Mouse (Mus musculus) right cerebral cortex, postnatal 14 days (tissue): ENCODE results near the gene Atrn.

Source experiments
- DNase-seq: peaks from one replicate; pipeline ENCODE4 v3.0.0; 2022

Atrn gene

DNA sequence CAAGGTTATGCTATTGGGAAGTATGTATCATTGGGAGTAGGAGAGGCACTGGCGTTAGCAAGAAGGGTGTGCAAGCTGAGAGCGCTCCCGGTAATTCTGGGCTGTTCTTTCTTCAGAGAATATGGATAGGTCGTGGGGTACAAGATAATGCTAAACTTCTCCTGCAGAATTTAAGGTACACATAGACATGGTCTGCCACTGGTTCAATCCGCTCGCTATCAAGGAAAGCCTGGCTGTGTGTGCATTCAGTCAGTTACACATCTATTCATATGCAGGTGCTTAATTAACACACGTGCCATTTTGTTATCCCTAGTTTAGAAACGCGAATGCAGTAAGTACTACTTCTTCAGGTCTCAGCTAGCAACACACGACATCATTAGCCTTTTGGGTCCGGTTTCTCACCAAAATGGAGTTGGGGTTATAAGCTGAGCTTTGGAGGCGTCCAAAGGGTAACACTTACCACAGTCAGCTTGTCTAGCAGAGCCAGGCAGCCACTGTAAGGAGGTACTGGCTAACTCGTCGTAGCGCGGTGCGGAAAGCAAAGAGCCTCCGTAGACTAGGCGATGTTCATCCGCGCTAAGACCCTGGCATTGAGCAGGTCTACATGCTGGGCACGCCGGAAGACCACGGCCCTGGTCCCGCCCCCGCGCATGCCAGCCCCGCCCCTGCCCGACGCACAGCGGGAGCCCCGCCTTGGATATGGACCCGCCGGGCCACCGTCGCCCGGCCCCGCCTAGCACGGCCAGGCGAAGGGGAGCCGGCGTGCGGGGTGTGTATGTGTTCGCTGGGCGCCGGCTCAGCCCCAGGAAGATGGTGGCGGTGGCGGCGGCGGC lies at the start of gene Atrn, which contains the start of gene 4930402H24Rik:
TSS of gene Atrn (plus strand) at position 745 of the 833 bp plus-strand sequence.
TSS of gene 4930402H24Rik (minus strand) at position 656 of the 833 bp plus-strand sequence.
- peak; percentile 91 for DNase-seq

DNA sequence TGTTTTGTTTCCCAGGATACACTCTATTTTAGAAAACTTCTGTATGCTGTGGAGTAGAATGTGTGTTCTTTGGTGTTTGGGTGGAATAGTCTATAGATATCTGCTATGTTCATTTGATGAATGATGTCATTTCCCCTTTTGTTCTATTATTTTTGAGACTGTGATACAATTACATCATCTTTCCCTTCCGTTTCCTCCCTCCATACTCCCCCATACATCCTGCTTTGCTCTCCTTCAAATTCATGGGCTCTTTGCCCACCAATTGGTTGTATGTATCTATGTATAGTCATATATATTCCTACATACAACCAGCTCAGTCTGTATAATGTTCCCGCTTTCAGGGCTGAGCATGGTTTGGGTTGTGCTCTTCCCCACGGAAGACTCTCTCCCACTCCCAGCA lies 44.2 kb upstream of the Atrn start:
- no peak for DNase-seq

DNA sequence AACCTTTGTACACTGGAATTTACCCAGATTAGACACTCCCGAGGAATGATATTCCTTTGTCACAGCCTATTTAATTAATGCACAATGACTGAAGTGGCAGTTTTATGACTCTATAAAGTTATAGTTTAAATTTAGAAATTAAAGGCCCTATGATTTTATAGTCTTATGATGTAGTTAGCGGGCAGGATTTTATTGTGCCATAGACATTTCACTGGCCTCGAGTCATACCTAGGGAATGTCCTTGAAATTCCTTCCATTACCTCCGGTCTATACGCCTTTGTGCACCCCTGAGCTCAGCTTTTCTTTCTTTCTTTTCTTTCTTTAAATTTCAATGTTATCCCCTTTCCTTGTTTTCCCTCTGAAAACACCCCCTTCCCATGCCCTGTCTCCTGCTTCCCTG lies 35.4 kb upstream of the Atrn start:
- DNase-seq, result no peak

DNA sequence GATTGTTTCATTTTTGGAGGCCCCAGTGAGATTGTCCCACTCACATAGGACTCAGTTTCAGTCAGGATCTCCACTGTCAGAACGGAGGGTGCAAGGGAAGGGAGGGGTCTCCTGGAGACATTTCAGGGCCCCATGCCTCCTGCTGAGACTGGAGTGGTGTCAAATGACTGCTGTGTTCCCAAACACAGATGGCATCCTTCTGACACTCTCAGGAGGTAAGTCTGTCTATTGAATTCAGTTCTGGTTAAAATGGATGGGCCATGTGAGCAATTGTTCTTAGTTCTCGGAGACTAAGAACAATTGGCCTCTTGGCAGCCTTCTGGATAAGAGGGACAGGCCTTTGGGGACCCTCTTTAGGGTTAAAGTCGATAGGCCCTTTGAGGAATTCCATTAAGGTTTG lies 28.9 kb upstream of the Atrn start:
- DNase-seq, result no peak

DNA sequence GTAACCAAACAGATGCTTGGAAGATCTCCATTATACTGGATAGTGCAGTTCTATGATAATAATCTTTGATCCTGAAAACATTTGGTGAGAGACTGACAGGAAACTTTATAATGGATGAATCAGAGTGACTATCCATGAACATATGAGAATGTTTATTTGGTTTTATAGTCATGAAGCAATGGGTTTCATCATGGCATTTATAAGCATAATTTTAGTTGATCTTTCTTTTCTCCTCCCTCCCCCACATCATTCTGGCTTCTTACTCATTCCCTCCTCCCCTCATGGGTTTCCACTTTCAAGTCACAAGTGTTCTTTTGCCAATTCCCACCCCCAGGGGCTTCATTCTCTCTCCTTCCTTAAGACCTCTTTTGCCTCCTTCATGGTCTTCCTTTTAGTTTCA lies 19.3 kb upstream of the Atrn start:
- DNase-seq, result no peak

DNA sequence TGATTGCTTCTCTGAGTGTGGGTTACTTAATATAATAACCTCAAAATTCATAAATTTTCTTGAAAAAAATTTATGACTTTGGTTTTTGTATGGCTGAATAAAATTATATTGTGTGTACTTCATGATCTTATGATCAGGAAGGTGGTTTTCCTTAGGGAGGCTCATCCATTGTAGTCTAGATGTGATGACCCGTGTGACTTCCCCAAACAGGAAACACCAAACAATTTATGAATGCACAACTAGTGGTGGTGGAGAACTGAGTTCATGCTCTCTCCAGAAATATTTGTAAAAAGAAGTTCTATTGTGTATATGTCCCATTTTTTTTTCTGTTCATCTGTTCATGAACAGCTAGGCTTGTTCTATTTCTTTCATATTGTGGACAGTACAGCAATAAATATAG lies 18.8 kb upstream of the Atrn start:
- DNase-seq, result no peak

DNA sequence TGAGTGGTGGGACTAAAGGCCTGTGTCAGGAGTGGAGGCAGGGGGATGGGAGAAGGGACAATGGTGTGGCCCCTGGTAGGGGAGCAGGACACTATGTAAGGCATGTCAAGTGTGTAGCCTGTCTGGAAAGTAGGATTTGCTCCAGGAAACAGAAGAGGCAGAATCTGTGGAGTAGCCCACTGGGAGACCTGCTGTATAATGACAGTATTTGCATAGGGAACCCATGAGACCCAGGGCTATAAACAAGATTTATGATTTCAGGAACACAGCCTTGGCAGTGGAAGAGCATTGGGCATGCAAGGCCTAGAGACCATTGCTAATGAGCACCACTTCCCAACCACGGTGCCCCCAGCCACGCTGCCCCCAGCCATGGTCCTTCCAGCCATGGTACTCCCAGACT lies 9.4 kb upstream of the Atrn start:
- DNase-seq, result no peak

DNA sequence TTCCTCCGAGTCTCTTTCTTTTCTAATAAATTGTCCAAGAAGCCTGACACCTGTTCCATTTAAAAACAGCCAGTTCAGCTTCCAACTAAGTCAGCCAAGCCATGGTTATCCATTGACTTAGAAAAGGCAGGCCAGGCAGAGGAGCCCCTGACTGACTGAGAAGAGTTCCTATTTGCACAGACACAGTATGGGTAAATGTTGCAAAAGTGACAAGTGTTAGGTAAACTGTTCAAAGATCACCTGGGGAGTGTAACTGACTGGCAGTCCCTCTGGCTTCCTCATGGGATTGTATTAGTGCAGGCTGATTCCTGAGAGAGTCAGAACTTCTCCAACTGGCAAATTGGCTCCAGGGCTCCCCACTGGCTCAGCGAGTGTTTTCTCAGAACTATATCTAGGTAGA lies 8.4 kb upstream of the Atrn start:
- no peak for DNase-seq

DNA sequence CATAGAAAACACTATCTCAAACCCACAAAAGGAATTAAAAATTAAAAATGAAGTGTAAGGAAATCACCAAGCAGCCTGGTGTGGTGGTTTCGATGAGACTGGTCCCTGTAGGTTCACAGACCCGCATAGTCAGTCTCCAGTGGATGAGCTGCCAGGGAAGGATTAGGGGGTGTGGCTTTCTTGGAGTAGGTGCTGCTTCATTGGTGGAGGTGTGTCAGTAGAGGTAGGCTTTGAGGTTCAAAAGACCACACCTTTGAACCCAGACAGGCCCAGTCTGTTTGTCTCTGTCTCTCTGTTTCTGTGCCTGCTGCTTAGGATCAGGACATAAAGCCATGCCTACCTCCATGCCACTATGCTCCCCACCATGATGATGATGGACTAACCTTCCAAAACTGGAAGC lies 7.5 kb upstream of the Atrn start:
- no peak for DNase-seq

DNA sequence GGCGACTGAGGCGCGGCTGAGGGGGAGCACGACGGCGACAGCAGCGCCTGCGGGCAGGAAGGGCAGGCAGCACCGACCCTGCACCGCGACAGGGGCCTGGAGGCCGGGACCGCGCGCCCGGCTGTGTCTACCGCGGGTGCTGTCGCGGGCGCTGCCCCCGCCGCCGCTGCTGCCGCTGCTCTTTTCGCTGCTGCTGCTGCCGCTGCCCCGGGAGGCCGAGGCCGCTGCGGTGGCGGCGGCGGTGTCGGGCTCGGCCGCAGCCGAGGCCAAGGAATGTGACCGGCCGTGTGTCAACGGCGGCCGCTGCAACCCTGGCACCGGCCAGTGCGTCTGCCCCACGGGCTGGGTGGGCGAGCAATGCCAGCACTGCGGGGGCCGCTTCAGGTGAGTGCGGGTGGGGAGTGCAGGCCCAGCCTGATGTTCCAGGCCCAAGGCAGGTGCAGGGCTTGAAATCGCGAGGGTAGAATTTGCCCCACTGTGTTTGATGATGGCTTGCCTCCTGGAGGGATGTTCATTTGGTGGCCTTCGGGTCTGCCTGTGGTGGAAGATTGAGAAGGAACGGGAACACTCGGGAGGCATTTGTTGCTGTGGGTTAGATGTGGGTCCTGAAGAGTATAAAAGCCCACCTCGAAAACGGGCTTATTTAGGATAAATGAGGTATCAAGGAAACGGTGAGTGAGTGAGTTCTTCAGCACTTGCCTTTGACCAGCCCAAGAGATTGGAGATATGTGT lies 455 bp downstream of the Atrn start:
- DNase-seq, result peak; percentile 22

DNA sequence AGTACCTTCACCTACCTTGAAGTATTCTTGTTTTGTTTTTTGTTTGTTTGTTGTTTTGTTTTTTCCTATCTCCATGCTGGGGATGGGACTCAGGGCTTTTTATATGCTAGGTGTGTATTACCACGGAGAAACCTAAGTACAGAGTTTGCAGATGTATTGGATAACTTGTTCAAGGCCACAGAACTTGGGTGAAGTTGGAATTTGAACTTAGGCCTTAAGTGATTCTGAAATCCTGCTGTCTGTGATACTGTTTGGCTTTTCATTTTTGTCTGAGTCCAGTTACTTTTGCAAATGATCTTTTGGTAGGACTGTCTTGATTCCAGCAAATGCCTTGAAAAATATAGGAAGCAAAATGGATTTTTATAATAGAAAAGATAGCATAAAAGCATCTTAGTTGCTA lies 5.4 kb downstream of the Atrn start:
- DNase-seq, result no peak

DNA sequence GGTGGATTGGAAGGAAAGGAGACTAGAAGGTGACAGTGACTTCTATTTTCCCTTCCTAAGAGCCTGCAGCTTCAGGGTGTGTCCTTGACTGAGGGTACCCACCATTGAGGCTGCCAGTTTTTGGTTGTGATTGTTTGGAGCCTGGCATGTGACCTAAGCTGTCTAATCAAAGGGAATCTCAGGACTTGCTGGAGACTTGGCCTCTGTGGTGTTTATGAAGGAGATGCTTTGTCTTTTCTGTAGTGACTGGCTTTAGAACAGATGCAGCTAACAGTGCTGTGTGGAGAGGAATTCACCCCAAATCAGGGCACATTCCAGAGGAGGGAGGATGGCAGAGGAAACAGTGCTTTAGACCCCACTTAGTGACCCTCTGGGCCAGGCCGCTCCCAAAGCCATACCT lies 8.6 kb downstream of the Atrn start:
- no peak for DNase-seq

DNA sequence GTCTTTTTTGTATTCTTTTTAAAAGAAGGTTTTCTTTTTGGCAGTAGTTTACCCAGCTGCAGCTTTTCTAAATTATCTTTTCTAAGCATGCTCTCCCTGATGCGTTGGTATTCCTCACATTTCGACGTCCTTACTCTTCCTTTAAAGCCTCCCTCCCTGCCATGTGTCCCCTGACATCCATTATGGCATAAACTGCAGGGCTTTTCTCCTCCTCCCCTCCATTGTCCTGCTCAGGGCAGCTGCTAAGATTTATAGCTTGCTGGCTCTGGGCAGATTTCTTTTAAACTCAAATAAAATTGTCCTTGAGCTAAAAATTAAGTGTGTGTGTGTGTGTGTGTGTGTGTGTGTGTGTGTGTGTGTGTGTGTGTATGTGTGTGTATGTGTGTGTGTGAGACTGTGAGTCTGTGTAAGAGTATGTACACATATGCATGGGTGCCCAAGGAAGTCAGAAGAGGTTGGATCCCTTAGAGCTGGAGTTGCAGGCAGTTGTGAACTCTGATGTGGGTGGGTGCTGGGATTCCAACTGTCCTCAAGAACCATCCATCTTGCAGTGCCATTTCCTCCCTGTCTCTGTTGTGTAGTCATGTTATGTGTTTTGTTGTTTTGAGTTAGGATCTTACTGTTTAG lies 10.3 kb downstream of the Atrn start:
- DNase-seq, result no peak

DNA sequence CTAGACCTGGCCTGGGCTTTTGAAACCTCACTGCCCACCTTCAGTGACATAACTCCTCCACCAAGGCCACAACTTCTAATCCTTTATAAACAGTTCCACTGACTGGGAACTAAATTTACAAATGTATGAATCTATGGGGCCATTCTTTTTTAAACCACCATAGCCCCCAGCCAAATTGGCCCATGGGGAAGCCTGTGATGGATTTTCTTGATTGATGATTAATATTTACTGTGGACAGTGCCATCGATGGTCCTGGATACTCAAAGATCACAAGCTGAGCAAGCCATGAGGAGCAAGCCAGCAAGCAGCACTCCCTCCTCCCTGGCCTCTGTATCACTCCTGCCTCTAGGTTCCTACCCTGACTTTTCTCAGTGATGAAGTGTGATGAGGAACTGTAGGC lies 11.4 kb downstream of the Atrn start:
- no peak for DNase-seq

DNA sequence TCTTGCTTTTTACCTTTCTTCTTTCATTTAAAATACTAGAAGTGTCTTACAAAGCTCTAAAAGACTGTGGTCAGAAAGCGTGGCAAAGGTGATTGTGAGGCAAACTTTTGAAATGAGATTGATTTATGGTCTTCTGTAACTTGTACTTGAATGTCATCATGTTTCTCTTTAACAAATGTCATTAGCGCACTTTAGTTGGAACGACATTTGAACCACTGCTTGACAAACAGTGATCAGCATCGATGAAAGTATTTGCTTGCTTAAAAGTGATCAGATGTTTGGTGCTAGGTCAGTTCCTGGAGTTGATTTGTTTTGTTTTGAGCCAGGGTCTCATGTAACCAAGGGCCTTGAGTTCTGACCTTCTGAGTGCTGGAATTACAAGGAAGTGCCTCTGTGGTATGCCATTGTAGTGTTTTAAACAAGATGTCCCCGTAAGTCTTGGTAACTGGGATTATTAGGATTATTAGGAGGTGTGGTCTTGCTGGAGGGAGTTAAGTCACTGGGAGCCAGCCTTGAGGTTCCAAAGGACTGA lies 12.8 kb downstream of the Atrn start:
- no peak for DNase-seq

DNA sequence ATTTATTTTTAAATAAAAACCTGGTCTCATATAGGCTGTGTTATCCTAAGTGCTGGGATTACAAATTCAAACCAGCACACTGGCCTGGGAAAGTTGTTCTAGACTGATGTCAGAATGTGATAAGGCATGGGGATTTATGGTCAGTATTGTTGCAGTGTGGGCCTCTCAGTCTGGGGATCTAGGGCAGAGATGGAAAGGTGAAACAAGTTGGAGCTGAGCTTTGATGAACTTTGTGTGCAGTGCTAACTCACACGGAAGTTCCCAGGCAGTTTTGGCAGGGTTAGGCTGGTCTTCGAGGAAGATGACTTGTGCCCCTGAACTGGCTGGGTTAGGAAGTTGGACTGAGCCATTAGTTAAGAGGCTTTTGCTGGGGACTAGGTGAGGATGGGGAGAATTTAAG lies 18.7 kb downstream of the Atrn start:
- DNase-seq, result no peak

DNA sequence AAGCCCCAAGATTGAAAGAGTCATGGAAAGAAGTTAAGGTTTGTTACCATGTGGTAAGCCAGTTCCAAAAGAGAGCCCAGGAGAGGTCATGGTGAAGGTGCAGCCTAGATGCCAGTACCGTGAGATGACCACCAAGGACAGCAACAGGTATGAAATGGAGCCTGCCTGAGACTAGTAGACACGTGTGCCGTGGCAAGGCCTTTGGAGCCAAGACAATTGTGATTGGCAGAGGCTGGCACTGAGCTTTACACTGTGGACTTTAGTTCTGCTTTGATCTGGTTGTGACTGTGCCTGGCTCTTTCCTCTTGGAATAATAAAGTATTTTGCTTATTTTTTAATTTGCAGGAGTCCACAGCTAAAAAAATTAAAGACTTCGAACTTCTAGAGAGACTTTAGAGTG lies 21.7 kb downstream of the Atrn start:
- no peak for DNase-seq

DNA sequence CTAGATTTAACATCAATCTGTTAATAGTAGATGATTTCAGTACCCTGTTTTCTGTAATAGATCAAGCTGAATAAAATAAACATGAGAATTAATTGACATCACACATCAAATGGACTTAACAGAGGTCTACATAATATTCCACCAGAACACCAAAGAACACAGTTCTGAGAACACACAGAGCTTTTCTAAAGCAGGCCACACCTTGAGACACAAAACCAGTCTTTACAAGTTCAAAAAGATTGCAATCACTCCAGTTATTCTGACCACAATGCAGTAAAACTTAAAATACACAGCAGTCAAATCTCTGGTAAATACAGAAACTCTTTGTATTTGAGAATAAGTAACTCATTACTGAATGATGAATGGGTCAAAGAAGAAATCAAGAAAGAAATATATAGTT lies 22.2 kb downstream of the Atrn start:
- no peak for DNase-seq

DNA sequence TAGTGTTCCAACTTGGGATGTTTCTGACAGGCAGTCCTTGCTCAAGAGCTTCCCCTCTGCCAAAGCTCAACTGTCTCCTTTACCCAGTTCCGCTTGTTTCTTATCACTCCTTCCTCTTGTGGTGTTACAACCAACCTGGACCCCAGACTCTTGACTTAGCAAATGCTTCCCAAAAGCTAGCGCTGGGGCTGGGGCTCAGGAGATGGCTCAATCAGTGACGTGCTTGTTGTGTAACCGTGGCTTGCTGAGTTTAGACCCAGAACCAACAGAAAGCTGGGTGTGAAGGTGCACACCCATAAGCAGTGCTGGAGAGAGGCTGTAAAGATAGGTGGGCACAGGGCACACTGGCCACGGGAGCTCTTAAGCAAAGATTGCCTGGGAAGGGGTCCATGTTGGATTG lies 23.7 kb downstream of the Atrn start:
- no peak for DNase-seq

DNA sequence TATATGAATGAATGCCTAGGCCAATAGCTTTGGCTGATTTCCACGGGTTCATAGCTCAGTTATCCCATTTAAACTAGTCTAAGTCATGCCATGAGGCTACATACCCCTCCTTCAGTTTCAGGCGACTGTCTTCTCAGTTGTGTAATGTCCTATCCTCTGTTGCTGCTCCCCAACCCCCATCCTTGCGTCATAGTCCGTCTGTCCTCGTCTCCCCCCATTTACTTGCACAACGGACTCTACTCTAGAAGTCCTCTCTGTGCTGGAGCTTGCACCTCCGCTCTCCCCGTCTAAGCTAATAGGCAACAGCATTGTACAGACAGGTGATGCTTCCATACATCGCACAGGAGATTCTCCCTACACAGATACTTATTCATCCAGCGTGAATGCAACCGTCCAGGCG lies 26.6 kb downstream of the Atrn start:
- DNase-seq, result no peak

DNA sequence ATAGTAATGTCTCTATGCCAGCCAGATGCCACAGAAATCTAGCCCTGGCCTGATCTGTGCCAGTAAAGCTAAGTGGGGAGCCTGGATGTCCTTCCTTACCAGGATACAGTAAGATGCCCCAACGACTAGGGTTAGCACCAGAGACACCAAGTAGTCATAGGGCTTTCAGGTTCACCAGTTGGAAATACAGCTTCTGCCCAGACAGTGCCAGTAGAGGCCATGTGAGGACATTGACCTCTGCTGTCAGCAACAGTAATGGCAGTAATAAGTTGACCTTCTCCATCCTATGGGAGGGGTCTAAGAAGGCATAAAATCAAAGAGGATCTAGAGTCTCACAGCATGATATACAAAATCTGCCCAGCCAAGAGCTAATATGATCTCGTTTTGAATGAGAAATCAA lies 43.5 kb downstream of the Atrn start:
- DNase-seq, result no peak

DNA sequence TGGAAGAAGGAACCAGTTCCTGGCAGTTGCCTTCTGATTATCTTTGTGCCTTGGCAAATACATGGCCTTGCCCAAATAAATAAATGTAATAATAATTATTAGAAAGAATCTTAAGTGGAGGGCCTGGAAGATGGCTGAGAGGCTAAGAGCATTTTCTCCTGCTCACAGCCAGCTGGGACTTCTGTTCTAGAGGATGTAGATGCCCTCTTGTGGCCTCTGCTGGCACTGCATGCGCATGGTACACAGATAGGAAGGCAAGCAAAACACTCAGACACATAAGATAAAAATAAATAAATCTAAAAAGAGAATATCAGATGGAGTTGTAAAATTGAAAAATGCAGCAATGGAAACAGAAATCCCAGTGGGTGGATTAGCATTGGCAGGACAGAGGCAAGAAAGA lies 44.3 kb downstream of the Atrn start:
- peak; percentile 97 for DNase-seq

DNA sequence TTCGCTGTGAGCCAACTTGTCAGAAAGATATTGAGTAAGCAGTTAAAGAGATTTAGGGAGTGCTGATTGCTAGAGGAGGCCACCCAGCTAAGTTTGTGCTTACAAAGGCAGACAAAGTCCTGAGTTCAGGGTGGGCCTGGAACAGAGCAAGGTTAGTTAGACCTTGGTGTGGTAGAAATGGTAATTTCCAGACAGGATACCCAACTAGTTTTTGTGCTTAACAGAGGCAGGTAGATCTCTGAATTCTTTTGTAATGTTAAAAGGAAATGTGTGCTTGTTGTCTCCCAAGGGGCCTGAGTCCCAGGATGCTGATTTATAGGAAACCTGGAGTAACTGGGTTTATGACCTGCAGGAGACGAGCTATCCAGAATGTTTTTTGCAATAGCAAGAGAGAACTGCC lies 52.6 kb downstream of the Atrn start:
- DNase-seq, result no peak

DNA sequence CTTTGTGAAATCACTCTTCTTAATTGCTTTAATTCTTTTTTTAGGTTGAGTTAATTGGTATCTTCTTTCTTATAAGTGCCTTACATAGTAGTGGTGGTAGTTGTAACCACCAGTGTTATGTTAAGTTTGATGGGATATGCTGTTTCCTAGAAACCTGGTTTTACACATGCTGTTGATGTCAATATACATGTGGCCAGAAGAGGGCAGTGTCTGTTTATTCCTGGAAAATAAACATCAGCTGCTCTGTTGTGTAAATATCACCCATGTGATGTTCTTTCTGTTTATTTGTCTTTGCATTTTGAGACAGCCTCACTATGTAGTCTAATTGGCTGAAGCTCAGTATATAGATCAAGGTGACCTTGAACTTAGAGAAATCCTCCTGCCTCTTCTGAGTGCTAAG lies 55.6 kb downstream of the Atrn start:
- DNase-seq, result no peak
